ENCODE assay signal across 17 mouse cellular contexts in genomic region chr3:32265619-32266222, GRCm38 (mm10).
DNase-seq lines count a peak whose midpoint lies in the region; ATAC-seq lines count a peak whose summit lies in the region.
"Had no signal": no experiment of that assay in that cellular context is flagged by ENCODE, and none has a peak within 500 bp of the region (broad histone marks: within the 10 kb centered on the region; RNA-seq: fewer than 3 reads in every experiment).

No protein-coding gene starts in this region.

- H3K36me3 ChIP-seq in forebrain, embryonic 14.5 days (ENCODE audit: control insufficient read depth, insufficient read depth, low read length), result no peaks in the 10 kb centered on the region
- no peaks in the 10 kb centered on the region for H3K36me3 ChIP-seq in forebrain, embryonic 11.5 days (ENCODE audit: control insufficient read depth, insufficient read depth, low read length)
- no peaks in the 10 kb centered on the region for H3K36me3 ChIP-seq in neural tube, embryonic 14.5 days (ENCODE audit: control insufficient read depth, insufficient read depth, low read length)
- no peaks in the 10 kb centered on the region for H3K36me3 ChIP-seq in neural tube, embryonic 15.5 days
- H3K36me3 ChIP-seq: intestine, embryonic 15.5 days; neural tube, embryonic 12.5 days had no signal

- peak; percentile 27 for DNase-seq in forebrain, embryonic 14.5 days (ENCODE audit: low spot score)
- DNase-seq in forebrain, embryonic 11.5 days (ENCODE audit: low spot score), result no peak
- DNase-seq in kidney, adult 9 months, result peak; percentile 49
- peak; percentile 9 to 30 for DNase-seq in kidney, postnatal 4 days
- DNase-seq in gastrocnemius, postnatal 14 days, result no peak
- no peak for DNase-seq in right cerebral cortex, postnatal 14 days
- DNase-seq: adrenal gland, postnatal 10 days; cerebellum, adult 8-10 months; gastrocnemius, postnatal 25 days; left cerebral cortex, postnatal 4 days; lung, adult 2 months; thymus, adult 18-20 months had no signal

- peak; percentile 48; the same call in 1 of the 2 replicates for ATAC-seq in forebrain, embryonic 14.5 days
- ATAC-seq in forebrain, embryonic 11.5 days (replicated peaks; ENCODE audit: low FRiP score), result no peak
- peak; percentile 34; the same call in 1 of the 2 replicates for ATAC-seq in neural tube, embryonic 14.5 days (ENCODE audit: low read depth)
- ATAC-seq in neural tube, embryonic 15.5 days (ENCODE audit: low FRiP score), result no peak
- ATAC-seq: intestine, embryonic 15.5 days had no signal

- H3K9ac ChIP-seq in forebrain, embryonic 14.5 days (ENCODE audit: low read length), result no peak overlapping the region
- no peak overlapping the region for H3K9ac ChIP-seq in forebrain, embryonic 11.5 days (ENCODE audit: low read length)
- H3K9ac ChIP-seq in neural tube, embryonic 14.5 days (replicated peaks; ENCODE audit: low read depth, low read length), result no peak overlapping the region
- H3K9ac ChIP-seq in neural tube, embryonic 15.5 days (replicated peaks), result no peak overlapping the region
- H3K9ac ChIP-seq: hindbrain, embryonic 14.5 days; intestine, embryonic 15.5 days; neural tube, embryonic 12.5 days had no signal

- H3K9me3 ChIP-seq in forebrain, embryonic 14.5 days (replicated peaks; ENCODE audit: control insufficient read depth, low read length), result no peaks in the 10 kb centered on the region
- no peaks in the 10 kb centered on the region for H3K9me3 ChIP-seq in forebrain, embryonic 11.5 days (ENCODE audit: control insufficient read depth, low read length)
- H3K9me3 ChIP-seq in neural tube, embryonic 14.5 days (ENCODE audit: control insufficient read depth, low read length), result no peaks in the 10 kb centered on the region
- no peaks in the 10 kb centered on the region for H3K9me3 ChIP-seq in neural tube, embryonic 15.5 days (replicated peaks)
- H3K9me3 ChIP-seq: intestine, embryonic 15.5 days; neural tube, embryonic 12.5 days had no signal

- intact Hi-C loops in gastrocnemius, postnatal 14 days (cut with DNase I; ENCODE audit: low total_unique reads), result no loop called here

- WGBS in forebrain, embryonic 14.5 days, result 1% methylated on average over 5 of the region's 5 CpGs
- 9% methylated on average over 5 of the region's 5 CpGs for WGBS in forebrain, embryonic 11.5 days
- 12% methylated on average over 5 of the region's 5 CpGs for WGBS in neural tube, embryonic 14.5 days
- whole genome bisulfite sequencing in neural tube, embryonic 15.5 days, result 11% methylated on average over 5 of the region's 5 CpGs

- no peak overlapping the region for H3K4me2 ChIP-seq in forebrain, embryonic 14.5 days (ENCODE audit: low read length)
- no peak overlapping the region for H3K4me2 ChIP-seq in forebrain, embryonic 11.5 days (ENCODE audit: low read depth, low read length, severe bottlenecking)
- no peak overlapping the region for H3K4me2 ChIP-seq in neural tube, embryonic 14.5 days (ENCODE audit: low read depth, low read length)
- no peak overlapping the region for H3K4me2 ChIP-seq in neural tube, embryonic 15.5 days
- H3K4me2 ChIP-seq: hindbrain, embryonic 14.5 days; intestine, embryonic 15.5 days; neural tube, embryonic 12.5 days had no signal

- H3K4me1 ChIP-seq in forebrain, embryonic 14.5 days (ENCODE audit: control insufficient read depth, insufficient read depth, low read length), result no peaks in the 10 kb centered on the region
- peaks cover 4% of the 10 kb centered on the region; the same call in 1 of the 2 replicates for H3K4me1 ChIP-seq in forebrain, embryonic 11.5 days (replicated peaks; ENCODE audit: control insufficient read depth, insufficient read depth, low read length)
- no peaks in the 10 kb centered on the region for H3K4me1 ChIP-seq in neural tube, embryonic 14.5 days (ENCODE audit: control insufficient read depth, insufficient read depth, low read length)
- 0 out of 2 replicates have a peak, but pooled peaks cover 3% of the 10 kb centered on the region for H3K4me1 ChIP-seq in neural tube, embryonic 15.5 days
- H3K4me1 ChIP-seq: intestine, embryonic 15.5 days; neural tube, embryonic 12.5 days had no signal

- H3K27me3 ChIP-seq in forebrain, embryonic 14.5 days (replicated peaks; ENCODE audit: control insufficient read depth, insufficient read depth, low read length), result no peaks in the 10 kb centered on the region
- no peaks in the 10 kb centered on the region for H3K27me3 ChIP-seq in forebrain, embryonic 11.5 days (ENCODE audit: control insufficient read depth, insufficient read depth, low read length)
- H3K27me3 ChIP-seq in neural tube, embryonic 14.5 days (ENCODE audit: control insufficient read depth, insufficient read depth, low read length), result no peaks in the 10 kb centered on the region
- no peaks in the 10 kb centered on the region for H3K27me3 ChIP-seq in neural tube, embryonic 15.5 days (replicated peaks)
- H3K27me3 ChIP-seq: intestine, embryonic 15.5 days; neural tube, embryonic 12.5 days had no signal

- H3K27ac ChIP-seq in forebrain, embryonic 14.5 days (ENCODE audit: low read depth, low read length), result no peak overlapping the region
- no peak overlapping the region for H3K27ac ChIP-seq in forebrain, embryonic 11.5 days (ENCODE audit: low read depth, low read length)
- H3K27ac ChIP-seq in neural tube, embryonic 14.5 days (ENCODE audit: low read depth, low read length), result no peak overlapping the region
- no peak overlapping the region for H3K27ac ChIP-seq in neural tube, embryonic 15.5 days (replicated peaks)
- H3K27ac ChIP-seq: hindbrain, embryonic 14.5 days; intestine, embryonic 15.5 days; neural tube, embryonic 12.5 days had no signal

- H3K4me3 ChIP-seq in forebrain, embryonic 14.5 days (ENCODE audit: low read depth, low read length), result no peak overlapping the region
- H3K4me3 ChIP-seq in forebrain, embryonic 11.5 days (ENCODE audit: low read depth, low read length), result no peak overlapping the region
- H3K4me3 ChIP-seq in neural tube, embryonic 14.5 days (ENCODE audit: low read depth, low read length), result no peak overlapping the region
- no peak overlapping the region for H3K4me3 ChIP-seq in neural tube, embryonic 15.5 days (replicated peaks)
- H3K4me3 ChIP-seq: intestine, embryonic 15.5 days; neural tube, embryonic 12.5 days had no signal

Comparison
In these comparisons a context has a peak if more than half of its experiments do, and no peak if none do; other contexts are left out.
1. ATAC-seq: peak in forebrain, embryonic 14.5 days (single experiment) and neural tube, embryonic 14.5 days (single experiment); none in forebrain, embryonic 11.5 days (single experiment) and neural tube, embryonic 15.5 days (single experiment).
2. DNase-seq: peak in forebrain, embryonic 14.5 days (single experiment), kidney, adult 9 months (single experiment) and kidney, postnatal 4 days (2 of 2); none in forebrain, embryonic 11.5 days (single experiment), gastrocnemius, postnatal 14 days (single experiment) and right cerebral cortex, postnatal 14 days (single experiment).